Mouse (Mus musculus) liver, embryonic 11.5 days (tissue): Measurements from ENCODE around the gene Itga1. TPM values are rescaled to one million over a fixed set of nuclear protein-coding genes. Genes with fewer than 3 reads are reported as not detected.

Experiments
- ATAC-seq: fragments of 200-750 bp; cut with Nextera tagmentation; replicated peaks from 2 replicates; pipeline ENCODE4 v1.8.0; 2017; ENCODE audit warnings: moderate number of reproducible peaks, mild to moderate bottlenecking, moderate TSS enrichment, moderate library complexity; ENCODE audit not compliant: low FRiP score
- DNase-seq: peaks from one replicate; pipeline ENCODE4 v3.0.0-alpha.2; 2017; ENCODE audit warnings: low spot score
- H3K27ac ChIP-seq: fragments of 300-500 bp; sonication (generic); 2 replicates; pipeline ENCODE4 v1.5.1; 2014; ENCODE audit warnings: mild to moderate bottlenecking, low read depth, low read length, control low read depth
- H3K27me3 ChIP-seq: fragments of 300-500 bp; sonication (generic); replicated peaks from 2 replicates; pipeline ENCODE4 v1.6.1; 2014; ENCODE audit warnings: low read length, mixed read lengths; ENCODE audit not compliant: control insufficient read depth, insufficient read depth
- H3K36me3 ChIP-seq: fragments of 300-500 bp; sonication (generic); 2 replicates; pipeline ENCODE4 v1.6.1; 2014; ENCODE audit warnings: mild to moderate bottlenecking, low read length, moderate library complexity, mixed read lengths; ENCODE audit not compliant: control insufficient read depth, insufficient read depth
- H3K4me1 ChIP-seq: fragments of 300-500 bp; sonication (generic); replicated peaks from 2 replicates; pipeline ENCODE4 v1.6.1; 2014; ENCODE audit warnings: low read length, mixed read lengths; ENCODE audit not compliant: control insufficient read depth, insufficient read depth
- H3K4me2 ChIP-seq: fragments of 300-500 bp; sonication (generic); 2 replicates; pipeline ENCODE4 v1.6.1; 2014; ENCODE audit warnings: mild to moderate bottlenecking, control low read depth, moderate library complexity
- H3K4me3 ChIP-seq: fragments of 300-500 bp; sonication (generic); 2 replicates; pipeline ENCODE4 v1.5.1; 2014; ENCODE audit warnings: low read depth, low read length, control low read depth
- H3K9ac ChIP-seq: fragments of 300-500 bp; sonication (generic); 2 replicates; pipeline ENCODE4 v1.6.1; 2014; ENCODE audit warnings: low read depth, low read length, control low read depth
- H3K9me3 ChIP-seq: fragments of 300-500 bp; sonication (generic); 2 replicates; pipeline ENCODE4 v1.6.1; 2016; ENCODE audit warnings: low read length, inconsistent platforms, mixed read lengths; ENCODE audit not compliant: control insufficient read depth
- WGBS: fragments of 180-500 bp; shearing (Covaris S2); extraction: QIAGEN DNeasy Blood & Tissue Kit; methylation state at CpG from one replicate; pipeline ENCODE4 v1.1.7; 2014; 5-methylcytosine and 5-hydroxymethylcytosine counted together
- polyA plus RNA-seq: library from polyadenylated mRNA; unstranded; fragments of >200 nt; fragmentation: Nextera tagmentation; extraction: Ambion mirVana; gene quantifications from 2 replicates; pipeline ENCODE4 v1.2.1, GENCODE M21; 2014

Gene Itga1
- polyA plus RNA-seq, 1 experiment from 2014 or later = 3.9 TPM

- Histone ChIP-seq H3K27me3 (no peaks in the 10 kb centered on the region), H3K4me2 (no peak overlapping the region), H3K36me3 (no peaks in the 10 kb centered on the region), H3K4me3 (no peak overlapping the region), H3K9ac (no peak overlapping the region), H3K4me1 (no peaks in the 10 kb centered on the region), H3K9me3 (no peaks in the 10 kb centered on the region), H3K27ac (no peak overlapping the region)
- no peak for DNase-seq
- WGBS = 83% methylated on average over 7 of the region's 7 CpGs
- ATAC-seq = no peak
Measured at GRCm38 (mm10) chr13:115052568-115052967, 49.2 kb downstream of the Itga1 start.

GRCm38 (mm10) chr13:115050660-115051559 lies 50.9 kb downstream of the Itga1 start:
- no peak overlapping the region for H3K27ac ChIP-seq
- ATAC-seq (no peak), DNase-seq (no peak)
- no peak overlapping the region for H3K9ac ChIP-seq
- 80% methylated on average over 13 of the region's 13 CpGs for WGBS
- H3K4me3 ChIP-seq = no peak overlapping the region
- no peaks in the 10 kb centered on the region for H3K36me3 ChIP-seq
- H3K4me1 ChIP-seq = no peaks in the 10 kb centered on the region
- H3K9me3 ChIP-seq = no peaks in the 10 kb centered on the region
- no peaks in the 10 kb centered on the region for H3K27me3 ChIP-seq
- H3K4me2 ChIP-seq = no peak overlapping the region

GRCm38 (mm10) chr13:115042652-115043051 lies 59.1 kb downstream of the Itga1 start:
- Histone ChIP-seq H3K9me3 (no peaks in the 10 kb centered on the region), H3K27me3 (no peaks in the 10 kb centered on the region), H3K4me2 (no peak overlapping the region), H3K27ac (no peak overlapping the region), H3K36me3 (no peaks in the 10 kb centered on the region), H3K4me3 (no peak overlapping the region), H3K9ac (no peak overlapping the region), H3K4me1 (no peaks in the 10 kb centered on the region)
- ATAC-seq = no peak
- DNase-seq = no peak
- WGBS = 32% methylated on average over 2 of the region's 2 CpGs

GRCm38 (mm10) chr13:115037304-115037703 lies 64.5 kb downstream of the Itga1 start:
- H3K4me2 ChIP-seq = no peak overlapping the region
- H3K9me3 ChIP-seq = no peaks in the 10 kb centered on the region
- no peak for DNase-seq
- H3K9ac ChIP-seq = no peak overlapping the region
- 80% methylated on average over 4 of the region's 4 CpGs for WGBS
- no peaks in the 10 kb centered on the region for H3K4me1 ChIP-seq
- H3K27ac ChIP-seq = no peak overlapping the region
- H3K4me3 ChIP-seq = no peak overlapping the region
- H3K36me3 ChIP-seq = no peaks in the 10 kb centered on the region
- ATAC-seq = no peak
- H3K27me3 ChIP-seq = no peaks in the 10 kb centered on the region

- Histone ChIP-seq H3K9ac (no peak overlapping the region), H3K4me3 (no peak overlapping the region), H3K4me2 (no peak overlapping the region), H3K9me3 (no peaks in the 10 kb centered on the region), H3K27ac (no peak overlapping the region), H3K4me1 (no peaks in the 10 kb centered on the region), H3K36me3 (no peaks in the 10 kb centered on the region), H3K27me3 (no peaks in the 10 kb centered on the region)
- 61% methylated on average over 8 of the region's 8 CpGs for WGBS
- DNase-seq (no peak), ATAC-seq (no peak)
Measured at GRCm38 (mm10) chr13:115035387-115035786, 66.4 kb downstream of the Itga1 start.

GRCm38 (mm10) chr13:115033135-115033534 lies 68.6 kb downstream of the Itga1 start:
- no peaks in the 10 kb centered on the region for H3K9me3 ChIP-seq
- H3K27ac ChIP-seq = no peak overlapping the region
- WGBS = 73% methylated on average over 2 of the region's 2 CpGs
- no peak overlapping the region for H3K9ac ChIP-seq
- H3K4me2 ChIP-seq = no peak overlapping the region
- H3K27me3 ChIP-seq = no peaks in the 10 kb centered on the region
- H3K4me3 ChIP-seq = no peak overlapping the region
- no peaks in the 10 kb centered on the region for H3K4me1 ChIP-seq
- DNase-seq (no peak), ATAC-seq (no peak)
- H3K36me3 ChIP-seq = no peaks in the 10 kb centered on the region

- Histone ChIP-seq H3K4me3 (no peak overlapping the region), H3K27ac (no peak overlapping the region), H3K4me2 (no peak overlapping the region), H3K9ac (no peak overlapping the region), H3K9me3 (no peaks in the 10 kb centered on the region), H3K4me1 (no peaks in the 10 kb centered on the region), H3K36me3 (no peaks in the 10 kb centered on the region), H3K27me3 (no peaks in the 10 kb centered on the region)
- no peak for DNase-seq
- ATAC-seq = no peak
- WGBS = 85% methylated on average over 17 of the region's 17 CpGs
Measured at GRCm38 (mm10) chr13:115031177-115032000, 70.4 kb downstream of the Itga1 start.

- H3K27ac ChIP-seq = no peak overlapping the region
- H3K9ac ChIP-seq = no peak overlapping the region
- no peak overlapping the region for H3K4me2 ChIP-seq
- ATAC-seq (no peak), DNase-seq (no peak)
- H3K9me3 ChIP-seq = no peaks in the 10 kb centered on the region
- no peaks in the 10 kb centered on the region for H3K4me1 ChIP-seq
- H3K36me3 ChIP-seq = no peaks in the 10 kb centered on the region
- no peaks in the 10 kb centered on the region for H3K27me3 ChIP-seq
- H3K4me3 ChIP-seq = no peak overlapping the region
- 82% methylated on average over 3 of the region's 3 CpGs for WGBS
Measured at GRCm38 (mm10) chr13:115025394-115025793, 76.4 kb downstream of the Itga1 start.
